Mouse (Mus musculus): ENCODE data around the gene Aldh3b2.

GRCm38 (mm10) chr19:4000119-4000900, 28.2 kb downstream of the Aldh3b2 start, which contains the start of the genes Nudt8 and Gm49405:
- TF ChIP-seq CTCF (conservative IDR thresholded peaks at IDR 0.05; ENCODE audit: low read length), result peak; percentile 72
- TF ChIP-seq POU5F1 (IDR thresholded peaks at IDR 0.05; ENCODE audit: borderline replicate concordance, low read length), result no peak

Measured in E14TG2a.4 (cell line).